Mouse (Mus musculus) kidney, embryonic 15.5 days (tissue): ENCODE results near the gene Tacc3. TPM values are rescaled to one million over a fixed set of nuclear protein-coding genes. Genes with fewer than 3 reads are reported as not detected.

Experiments used
- polyA plus RNA-seq: library from polyadenylated mRNA; unstranded; fragments of >200 nt; fragmentation: Nextera tagmentation; extraction: Ambion mirVana; gene quantifications from 2 replicates; pipeline ENCODE4 v1.2.1, GENCODE M21; 2015

The Tacc3 gene
- polyA plus RNA-seq, 1 experiment from 2014 or later = 195 TPM

Other genes starting within 250 kb of the Tacc3 start
- gene Nkx1-1, start 224.2 kb upstream of the Tacc3 start, polyA plus RNA-seq = not detected in 2 replicates
- 54.5 and 60.4 TPM in 2 replicates for gene Fam53a, start 28.5 kb upstream of the Tacc3 start, polyA plus RNA-seq
- gene Gm9903, start 28.2 kb upstream of the Tacc3 start, polyA plus RNA-seq = 0.36 and 0.79 TPM in 2 replicates
- gene Slbp, start 5.6 kb upstream of the Tacc3 start, polyA plus RNA-seq = 238 and 247 TPM in 2 replicates
- 37.4 and 37.5 TPM in 2 replicates for gene Tmem129, start 288 bp downstream of the Tacc3 start, polyA plus RNA-seq
- gene Fgfr3, start 63.5 kb downstream of the Tacc3 start, polyA plus RNA-seq = 16.2 and 17.4 TPM in 2 replicates
- gene Letm1, start 124.7 kb downstream of the Tacc3 start, polyA plus RNA-seq = 45.7 and 48.4 TPM in 2 replicates
- gene Nsd2, start 162.6 kb downstream of the Tacc3 start, polyA plus RNA-seq = 45.2 and 45.4 TPM in 2 replicates